Mouse (Mus musculus): ENCODE data around the gene Fam50b.

Gene Fam50b

DNA sequence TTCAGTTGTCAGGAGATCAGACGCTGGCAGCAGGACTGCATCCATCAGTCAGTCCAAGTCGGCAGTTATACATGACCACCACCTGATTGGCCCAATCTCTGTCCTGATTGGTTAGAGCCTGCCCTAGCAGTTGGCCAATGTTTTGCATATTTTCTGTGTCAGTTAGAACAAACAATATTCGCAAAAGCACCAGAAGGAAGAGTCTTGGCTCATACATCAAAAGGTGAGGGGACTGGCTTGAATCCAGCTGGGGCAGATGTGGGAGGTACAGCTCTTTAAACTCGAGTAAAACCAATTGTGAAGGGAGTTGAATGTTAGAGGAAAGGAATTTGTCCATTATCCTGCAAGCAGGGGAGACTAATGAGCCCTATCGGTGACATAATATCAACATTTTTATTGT lies at the start of gene Fam50b:
TSS of gene Fam50b (plus strand) at position 165 of the 400 bp plus-strand sequence.
- DNase-seq (ENCODE audit: low spot score), result no peak

DNA sequence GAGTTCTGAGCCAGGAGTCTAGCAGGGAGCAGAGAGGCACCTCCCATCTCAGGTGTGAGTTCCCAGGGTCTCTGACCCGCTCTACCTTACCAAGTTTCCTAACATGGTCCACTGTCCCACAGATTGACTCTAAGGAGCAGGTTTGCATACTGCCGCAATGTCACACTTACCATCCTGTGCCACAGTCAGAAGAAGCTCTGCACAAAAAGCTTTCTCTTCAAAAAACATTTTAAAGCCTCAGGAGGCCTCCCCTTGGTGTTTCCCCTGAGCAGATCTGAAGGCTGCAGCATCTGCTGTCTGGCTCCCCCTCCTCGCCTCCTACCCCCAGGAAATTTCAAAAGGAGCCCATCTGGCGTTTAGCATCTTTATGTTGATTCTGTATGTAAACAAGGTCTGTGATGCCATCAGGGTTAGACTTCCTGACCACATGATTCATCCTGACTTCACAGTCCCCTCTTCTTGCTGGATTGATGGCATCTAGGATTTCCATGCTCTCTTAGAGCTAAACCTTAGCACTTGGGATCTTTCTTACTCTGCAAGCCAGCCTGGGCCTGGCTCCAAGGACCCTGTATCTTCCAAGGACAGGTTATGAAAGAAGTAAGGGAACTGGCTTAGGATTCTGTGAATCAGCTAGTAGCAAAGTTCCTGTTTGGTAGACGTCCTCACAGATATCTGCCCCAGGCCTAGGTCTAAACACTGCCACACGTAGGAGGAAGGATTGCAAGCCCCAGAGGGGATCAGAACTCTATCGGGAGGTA lies 49.5 kb upstream of the Fam50b start:
- DNase-seq (ENCODE audit: low spot score), result no peak

DNA sequence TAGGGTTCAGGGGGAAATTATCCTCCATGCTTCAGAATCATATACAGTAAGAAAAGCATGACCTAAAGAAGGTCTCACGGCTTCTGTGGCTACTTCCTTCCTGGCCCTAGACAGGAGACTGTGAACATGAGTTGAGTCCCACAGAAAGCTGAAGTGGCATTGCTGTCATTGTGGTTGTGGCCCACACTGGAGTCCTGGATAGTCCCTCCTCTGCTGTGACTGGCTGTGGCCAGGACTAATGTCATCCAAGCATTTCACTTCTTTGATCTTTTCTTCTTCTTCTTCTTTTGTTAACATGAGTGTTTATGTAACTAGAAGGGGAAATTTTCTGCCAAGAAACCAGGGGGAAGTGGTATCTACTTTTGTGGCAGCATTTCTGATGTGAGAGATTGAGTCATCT lies 43.6 kb upstream of the Fam50b start:
- no peak for DNase-seq (ENCODE audit: low spot score)

DNA sequence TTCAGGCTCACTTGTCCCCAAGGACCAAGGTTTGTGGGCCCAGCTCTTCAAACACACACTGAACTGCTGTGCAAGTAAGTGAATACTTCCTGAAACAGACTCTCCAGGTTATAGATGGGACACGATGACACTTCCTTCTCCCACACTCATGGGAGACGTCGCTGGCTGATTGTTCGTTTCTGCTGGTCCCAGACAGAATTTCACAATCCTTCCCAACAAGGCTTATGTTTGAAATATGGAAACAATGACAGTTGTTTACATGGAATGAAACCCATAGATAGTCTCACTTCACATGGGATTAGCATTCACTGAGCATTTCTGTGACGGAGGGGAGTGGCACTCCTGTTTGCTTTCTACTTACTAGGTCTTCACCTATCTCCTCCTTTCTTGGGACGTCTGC lies 41.5 kb upstream of the Fam50b start:
- DNase-seq (ENCODE audit: low spot score), result no peak

DNA sequence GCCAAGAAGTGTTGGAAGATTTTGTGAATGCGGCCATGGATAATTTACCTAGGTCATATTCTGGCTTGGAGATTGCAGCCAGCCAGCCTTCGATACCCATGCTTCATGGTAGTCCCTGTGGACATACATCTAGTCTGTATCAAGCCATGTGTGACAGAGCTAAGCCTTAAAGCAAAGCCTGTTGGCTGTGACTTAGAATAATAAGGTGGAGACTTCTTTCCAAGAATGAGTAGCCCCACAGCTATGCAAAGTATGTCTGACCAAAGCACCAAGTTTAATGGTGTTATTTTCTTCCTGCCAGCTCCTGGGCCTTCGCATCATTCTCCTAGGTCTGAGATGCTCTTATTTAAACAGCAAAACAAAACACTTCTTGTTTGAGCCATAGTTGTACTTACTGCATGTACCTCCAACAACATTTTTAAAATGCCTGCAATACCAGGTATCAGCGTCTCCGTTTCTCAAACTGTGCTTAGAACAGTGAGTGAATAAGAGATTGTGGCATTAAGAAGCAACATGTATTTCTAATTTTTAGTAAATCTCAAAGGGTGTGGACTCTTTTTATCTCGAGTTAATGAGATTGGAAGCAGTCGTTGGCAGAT lies 37.8 kb upstream of the Fam50b start:
- no peak for DNase-seq (ENCODE audit: low spot score)

DNA sequence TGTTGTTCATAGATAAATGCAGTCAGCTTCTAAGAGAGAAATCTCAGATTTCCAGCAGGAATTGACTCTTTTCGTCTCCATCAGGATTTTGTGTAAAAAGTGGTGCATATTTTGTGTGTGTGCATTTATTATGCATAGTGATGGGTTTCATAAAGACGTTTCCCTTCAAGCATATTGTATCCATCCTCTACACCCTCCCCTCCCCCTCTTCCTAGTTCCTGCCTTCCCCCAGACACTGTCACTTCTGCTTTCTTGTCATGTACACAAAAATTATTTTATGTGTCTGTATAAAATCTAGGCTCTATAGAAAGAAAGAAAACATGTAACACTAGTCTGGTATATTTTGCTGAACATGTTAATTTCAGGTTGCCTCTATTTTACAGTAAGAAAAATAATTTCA lies 34.6 kb upstream of the Fam50b start:
- no peak for DNase-seq (ENCODE audit: low spot score)

DNA sequence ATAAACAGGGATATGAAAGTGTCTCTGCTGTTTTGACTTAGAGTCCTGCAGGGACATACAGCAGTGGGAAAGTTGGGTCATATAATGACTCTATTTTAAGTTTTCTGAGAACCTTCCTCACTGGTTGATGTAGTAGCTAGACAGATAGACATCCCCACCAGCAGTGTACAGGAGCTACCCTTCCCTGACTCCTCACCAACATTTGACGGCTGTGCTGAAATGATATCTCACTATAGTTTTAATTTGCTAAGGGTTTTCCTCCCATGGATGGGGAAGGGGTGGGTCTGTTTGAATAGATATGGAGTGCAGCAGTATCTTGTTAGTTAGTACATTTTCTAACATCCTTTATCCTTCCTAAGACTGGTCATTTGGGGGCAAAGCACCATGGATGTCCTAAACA lies 34.0 kb upstream of the Fam50b start:
- DNase-seq (ENCODE audit: low spot score), result no peak

DNA sequence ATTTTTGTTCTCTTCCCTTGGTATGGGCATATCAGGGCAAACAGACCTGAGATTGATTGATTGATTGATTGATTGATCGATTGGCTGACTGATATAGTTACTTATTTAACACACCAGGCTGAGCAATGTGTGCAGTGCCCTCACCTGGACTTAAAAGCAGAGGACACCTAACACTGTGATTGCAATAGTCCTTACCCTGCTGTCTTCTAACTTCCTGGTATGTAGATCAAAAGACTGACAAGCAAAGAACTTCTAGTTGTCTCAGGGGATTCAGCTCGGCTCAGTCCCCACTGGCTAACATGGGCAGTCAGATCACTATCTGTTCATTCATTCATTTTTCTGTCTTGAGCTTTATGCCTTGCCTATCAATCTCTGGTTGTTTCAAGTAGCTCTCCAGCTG lies 31.3 kb upstream of the Fam50b start:
- no peak for DNase-seq (ENCODE audit: low spot score)

DNA sequence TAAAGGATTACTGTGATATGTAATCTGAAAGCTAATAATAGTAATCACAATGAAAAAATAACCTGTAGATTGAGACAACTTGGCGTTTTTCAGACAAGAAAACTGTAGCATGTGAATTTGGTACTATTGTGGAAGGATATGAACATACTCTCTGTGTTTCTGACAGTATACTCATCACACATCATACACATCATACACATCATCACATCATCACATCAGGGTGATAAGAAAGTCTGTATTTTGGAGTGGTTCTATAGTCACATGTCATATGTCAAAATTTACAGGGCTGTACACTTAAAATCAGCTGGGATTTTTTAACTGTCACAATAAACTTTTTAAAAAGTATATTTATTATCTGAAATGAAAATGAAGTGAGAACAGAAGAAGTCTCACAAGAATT lies 30.9 kb upstream of the Fam50b start:
- no peak for DNase-seq (ENCODE audit: low spot score)

DNA sequence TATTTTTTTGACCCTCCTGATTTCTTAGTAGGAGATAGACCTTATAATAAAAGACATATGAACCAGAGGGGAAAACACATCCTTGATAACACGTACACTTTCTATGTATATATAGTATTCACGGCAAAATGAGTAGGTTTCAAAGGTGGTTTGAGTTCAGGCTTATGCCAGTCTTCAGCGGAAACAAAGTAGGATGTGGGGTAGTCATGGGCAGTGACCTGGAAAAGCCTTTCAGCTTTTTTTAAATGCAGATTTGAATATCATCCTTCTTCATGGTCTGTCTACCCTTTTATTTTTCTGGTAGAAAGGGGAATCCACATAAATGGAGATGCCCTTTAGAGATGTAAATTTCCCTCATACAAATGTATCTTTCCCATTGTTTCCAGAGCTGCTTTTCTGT lies 29.8 kb upstream of the Fam50b start:
- no peak for DNase-seq (ENCODE audit: low spot score)

DNA sequence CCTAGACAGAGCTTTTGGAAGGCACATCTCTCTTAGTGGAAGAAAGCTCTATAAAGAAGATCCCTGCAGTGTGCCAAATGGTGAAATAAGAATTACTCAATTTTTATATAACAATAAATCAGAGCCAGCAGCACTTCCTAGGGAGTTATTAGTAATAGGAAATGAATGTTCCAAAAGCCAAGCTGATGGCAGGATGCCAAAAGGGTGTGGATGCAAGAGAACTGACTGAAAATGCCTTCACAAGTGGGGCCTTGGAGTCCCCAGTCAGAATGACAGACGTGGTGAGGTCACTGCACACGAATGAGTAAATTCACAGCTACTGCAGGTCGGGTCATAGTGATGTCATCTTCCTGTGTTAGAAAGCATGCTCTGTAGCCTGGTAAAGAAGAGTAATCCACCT lies 25.7 kb upstream of the Fam50b start:
- DNase-seq (ENCODE audit: low spot score), result peak; percentile 4

DNA sequence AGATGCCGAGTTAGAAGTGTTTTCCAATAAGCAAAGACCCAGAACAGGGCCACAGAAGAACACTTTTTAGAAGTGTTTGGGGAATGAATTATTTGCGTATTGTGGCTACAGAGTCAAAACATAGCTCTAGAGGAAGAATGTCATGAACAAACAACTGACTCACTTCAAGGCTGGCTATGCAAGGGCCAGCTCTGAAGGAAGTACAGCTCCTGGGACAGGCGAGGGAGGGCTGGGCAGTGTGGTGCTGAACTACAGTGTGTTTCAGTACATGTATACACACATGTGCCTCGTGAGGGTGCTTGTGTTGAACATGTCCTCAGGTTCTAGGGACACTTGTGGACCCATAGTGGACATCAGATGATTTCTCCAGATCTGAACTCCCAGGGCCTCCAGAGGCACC lies 25.1 kb upstream of the Fam50b start:
- no peak for DNase-seq (ENCODE audit: low spot score)

DNA sequence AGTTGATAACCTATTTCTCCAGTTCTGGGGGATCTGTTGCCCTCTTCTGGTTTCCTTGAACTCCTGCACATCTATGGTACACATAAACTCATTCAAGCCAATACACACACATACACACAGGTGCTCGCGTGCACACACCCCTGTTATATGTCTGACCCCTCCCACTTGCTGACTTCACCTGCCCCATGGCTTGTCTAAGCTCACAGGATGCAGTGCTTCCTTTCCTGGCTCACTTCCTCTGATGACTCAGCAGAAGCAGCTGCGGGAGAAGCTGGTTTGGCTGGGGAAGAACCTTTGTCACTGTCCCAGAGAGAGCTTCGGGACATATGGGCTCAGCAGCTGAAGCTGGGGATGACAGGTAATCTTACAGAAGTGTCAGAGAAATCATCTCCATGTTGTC lies 23.2 kb upstream of the Fam50b start:
- no peak for DNase-seq (ENCODE audit: low spot score)

DNA sequence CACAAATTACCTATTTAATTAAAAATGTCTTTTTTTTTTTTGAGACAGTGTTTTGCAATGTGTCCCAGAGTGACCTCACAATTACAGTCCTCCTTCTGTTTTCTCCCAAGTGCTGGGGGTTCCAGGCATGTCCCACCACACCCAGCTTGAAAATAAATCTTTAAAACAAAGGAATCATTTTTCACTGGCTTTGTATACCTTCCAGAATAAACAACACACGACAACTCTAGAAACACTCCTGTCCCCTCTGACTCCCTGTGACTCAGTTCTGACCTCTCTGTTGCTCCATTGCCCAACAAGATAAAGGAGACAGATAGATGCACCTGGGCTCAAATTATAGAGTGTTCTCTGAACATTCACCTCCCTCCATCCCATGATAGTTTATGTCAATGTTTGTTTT lies 21.8 kb upstream of the Fam50b start:
- no peak for DNase-seq (ENCODE audit: low spot score)

DNA sequence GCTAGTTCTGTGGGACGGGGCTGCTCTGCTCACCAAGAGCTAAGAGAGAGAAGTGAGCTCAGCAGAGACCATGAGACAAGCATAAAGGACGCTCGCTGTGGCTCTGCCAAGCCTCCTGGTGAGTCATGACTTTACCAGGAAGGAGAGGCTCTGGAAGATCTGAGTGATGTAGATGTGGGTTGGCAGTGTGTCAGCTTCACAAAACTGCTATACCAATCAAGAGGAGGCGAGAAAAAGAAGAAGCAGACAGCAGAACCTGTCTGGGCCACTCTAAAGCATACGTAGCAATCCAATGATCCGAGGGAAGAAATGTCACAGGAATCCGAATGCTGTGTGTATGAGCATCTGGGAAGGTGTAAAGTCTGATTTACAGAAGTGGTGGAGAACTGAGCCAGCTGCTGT lies 19.2 kb upstream of the Fam50b start:
- DNase-seq (ENCODE audit: low spot score), result peak; percentile 34

DNA sequence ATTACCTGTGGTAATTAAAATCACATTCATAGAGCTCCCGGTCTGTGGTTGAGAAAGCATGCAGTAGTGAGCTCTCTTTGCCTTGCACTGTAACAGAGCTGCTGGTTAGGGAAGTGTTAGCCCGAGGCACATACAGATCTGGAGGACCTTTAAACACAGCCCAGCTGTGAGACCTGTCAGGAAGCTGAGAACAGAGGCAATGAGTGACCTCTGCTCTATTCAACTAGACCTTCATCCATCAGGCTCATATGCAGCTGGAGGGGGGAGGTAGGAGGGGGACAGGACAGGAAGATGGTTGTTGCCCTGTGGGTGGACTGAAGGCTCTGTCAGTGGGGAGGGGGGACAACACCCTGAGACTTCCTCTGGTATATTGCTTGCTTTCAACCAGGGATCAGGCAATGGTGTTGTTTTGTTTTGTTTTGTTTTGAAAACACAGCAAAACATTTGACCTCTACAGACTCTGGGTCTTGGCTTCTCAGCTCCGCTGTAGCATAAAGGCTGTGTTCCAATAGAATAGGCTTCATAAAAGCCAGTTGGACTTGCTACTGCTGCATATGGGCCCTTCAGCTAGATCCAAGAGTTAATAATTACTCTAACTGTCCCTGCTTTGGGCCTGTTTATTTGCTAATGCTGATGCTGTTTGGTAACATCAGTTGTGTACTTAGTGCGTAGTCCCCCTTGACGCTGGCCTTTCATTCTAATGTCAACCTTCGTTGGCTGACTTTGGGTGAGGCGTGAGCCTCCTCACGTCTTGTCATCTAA lies 9.6 kb upstream of the Fam50b start:
- no peak for DNase-seq (ENCODE audit: low spot score)

DNA sequence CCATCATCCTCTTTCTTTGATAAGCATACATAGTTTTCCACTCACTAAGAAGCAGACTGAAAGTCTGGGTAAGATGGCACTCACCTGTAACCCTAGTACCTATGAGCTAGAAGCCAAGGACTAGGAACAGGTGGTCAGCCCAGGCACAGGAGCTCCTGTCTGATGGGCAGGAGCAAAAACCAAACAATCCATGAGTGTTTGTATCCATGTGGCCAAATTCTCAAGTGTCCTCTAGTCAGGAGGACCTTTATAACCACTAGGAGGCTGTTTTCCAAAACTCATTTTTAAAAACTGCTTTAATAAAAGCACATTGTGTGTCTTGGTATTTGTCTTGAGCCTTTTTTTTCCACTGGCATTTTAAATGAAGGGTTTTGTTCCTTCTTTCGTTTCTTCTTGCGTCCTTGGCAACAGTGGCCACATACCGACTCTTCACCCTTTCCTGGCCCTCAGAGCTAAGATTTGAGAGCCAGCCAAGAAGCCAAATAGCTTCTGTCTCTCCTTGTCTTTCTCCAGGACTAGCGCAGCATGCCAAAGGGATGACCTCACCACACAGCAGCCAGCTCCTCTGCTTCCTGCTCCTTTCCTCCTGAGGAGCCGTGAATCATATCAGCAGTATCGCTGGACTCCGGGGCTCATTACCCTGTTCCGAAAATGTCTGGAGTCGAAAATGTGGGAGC lies 8.7 kb upstream of the Fam50b start:
- DNase-seq (ENCODE audit: low spot score), result peak; percentile 2

DNA sequence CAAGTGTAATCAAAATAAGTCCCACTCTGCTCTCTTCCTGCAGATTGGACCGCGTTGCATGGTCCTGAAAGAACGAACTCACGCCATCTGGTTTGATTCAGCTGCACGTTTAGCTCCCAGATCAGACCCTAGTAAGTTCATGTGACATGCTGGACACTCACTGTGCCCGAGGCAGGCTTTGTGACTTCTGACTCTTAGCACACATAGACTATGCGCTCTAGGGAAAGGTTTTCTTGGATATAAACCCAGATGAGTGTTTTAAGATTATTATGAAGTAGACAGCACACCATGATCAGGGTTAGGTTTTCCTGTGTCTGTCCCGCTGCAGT lies 8.2 kb upstream of the Fam50b start:
- no peak for DNase-seq (ENCODE audit: low spot score)

DNA sequence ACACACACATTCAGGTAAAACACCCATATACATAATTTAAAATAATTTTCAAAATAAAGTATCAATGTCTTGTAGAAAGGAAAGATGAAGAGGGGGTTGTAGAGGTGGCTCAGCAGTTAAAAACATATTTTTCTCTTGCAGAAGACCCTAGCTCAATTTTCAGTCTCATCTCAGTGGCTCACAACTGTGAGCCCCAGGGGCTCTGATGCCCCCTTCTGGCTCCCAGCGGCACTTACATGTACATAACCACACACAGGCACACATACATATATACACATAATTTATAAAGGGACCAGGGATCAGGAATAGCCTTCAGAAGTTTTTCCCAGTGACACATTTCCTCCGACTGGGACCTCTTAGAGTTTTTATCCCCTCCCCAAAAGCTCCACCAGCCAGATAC lies 7.6 kb upstream of the Fam50b start:
- DNase-seq (ENCODE audit: low spot score), result no peak

DNA sequence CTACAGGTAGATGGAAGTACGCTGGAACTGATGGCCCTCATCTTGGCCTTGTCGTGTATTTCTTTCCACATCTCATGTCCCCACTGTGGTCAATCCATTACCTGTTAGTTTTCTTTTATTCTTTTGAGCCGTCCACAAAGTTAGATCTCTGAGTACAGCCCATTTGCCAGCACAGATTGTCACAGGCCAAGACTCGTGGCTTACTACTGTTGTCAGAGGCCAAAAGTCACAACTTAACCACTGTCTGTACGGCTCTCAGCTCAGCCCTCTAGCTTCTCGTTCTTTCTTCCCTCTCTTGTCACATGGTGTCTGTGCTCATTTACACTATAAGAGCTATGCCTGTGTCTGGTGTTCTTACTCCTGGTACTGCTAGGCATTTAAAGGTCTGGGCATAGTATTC lies 3.1 kb upstream of the Fam50b start:
- no peak for DNase-seq (ENCODE audit: low spot score)

DNA sequence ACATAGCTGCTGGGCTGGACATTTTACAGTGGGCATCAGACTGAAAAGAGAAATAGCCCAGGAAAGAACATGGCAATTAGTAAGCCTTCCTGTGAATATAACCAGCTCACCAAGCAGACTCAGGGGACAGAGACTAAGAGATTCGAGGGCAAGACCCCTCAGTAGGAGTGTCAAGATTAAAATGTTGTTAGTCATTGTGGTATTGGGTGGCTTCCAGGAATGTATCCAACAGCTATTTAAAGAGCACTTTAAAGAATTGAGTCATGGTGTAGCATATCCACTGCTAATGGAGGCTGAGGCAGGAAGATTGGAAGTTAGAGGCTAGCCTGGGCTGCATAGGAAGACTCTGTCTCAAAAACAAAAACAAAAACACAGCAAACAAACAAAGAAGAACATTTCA lies 870 bp upstream of the Fam50b start:
- DNase-seq (ENCODE audit: low spot score), result no peak

DNA sequence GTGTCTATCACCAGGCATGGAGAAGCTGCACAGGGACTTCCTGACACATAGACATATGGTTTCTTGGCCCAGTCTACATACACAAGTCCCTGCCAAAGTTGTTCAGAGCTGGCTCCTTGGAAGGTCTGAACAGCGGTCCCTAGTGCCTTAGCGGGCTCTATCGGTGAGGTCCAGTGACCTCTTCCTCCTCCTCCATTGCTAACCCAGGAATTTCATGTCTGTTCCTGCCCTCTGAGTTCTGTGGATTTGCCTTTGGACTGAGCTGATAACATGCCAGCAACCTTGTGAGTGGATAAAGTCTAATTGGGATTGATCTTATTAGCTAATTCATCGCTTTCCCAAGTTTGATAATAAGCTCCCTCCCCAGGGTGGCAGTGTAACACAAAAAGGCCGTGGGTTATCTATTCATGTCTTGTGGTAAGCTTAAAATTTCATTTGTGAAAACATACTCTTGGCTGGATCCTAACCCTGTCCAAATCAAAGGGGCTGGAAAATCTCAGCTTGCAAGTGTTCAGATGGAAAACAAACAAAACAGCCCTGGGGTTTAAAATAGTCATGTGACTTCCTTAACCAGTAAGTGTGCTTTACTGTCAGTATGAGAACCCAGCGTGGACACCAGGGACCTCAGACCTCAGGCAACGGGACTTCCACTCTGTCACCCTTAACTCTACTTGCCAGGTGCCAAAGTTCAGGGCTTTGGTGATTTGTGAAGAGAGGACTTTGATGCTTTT lies 3.5 kb downstream of the Fam50b start:
- DNase-seq (ENCODE audit: low spot score), result no peak

DNA sequence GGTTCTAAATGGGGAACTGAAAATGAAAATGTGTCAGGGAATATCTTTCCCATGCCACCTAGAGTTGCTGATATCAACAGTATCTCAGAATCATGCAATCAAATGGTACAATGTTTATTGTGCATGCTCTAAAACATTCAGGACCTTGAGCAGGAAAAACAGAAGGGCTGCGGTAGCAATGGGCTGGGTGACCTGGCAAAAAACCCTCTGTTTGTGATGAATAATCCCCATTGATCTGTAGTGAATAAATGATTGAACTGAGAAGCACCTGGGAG lies 4.0 kb downstream of the Fam50b start:
- DNase-seq (ENCODE audit: low spot score), result no peak

All from left cerebral cortex, adult 11 months (tissue).